Comparison of ENCODE assay signal across 11 mouse cellular contexts in genomic region chr11:35337927-35338819, GRCm38 (mm10).
DNase-seq lines count a peak whose midpoint lies in the region; TF ChIP-seq lines count a peak whose summit lies in the region.
"Had no signal": no experiment of that assay in that cellular context is flagged by ENCODE, and none has a peak within 500 bp of the region (broad histone marks: within the 10 kb centered on the region; RNA-seq: fewer than 3 reads in every experiment).

No protein-coding gene starts in this region.

- no peaks in the 10 kb centered on the region for H3K9me3 ChIP-seq in heart, embryonic 10.5 days
- H3K9me3 ChIP-seq: heart, embryonic 15.5 days had no signal

- no peaks in the 10 kb centered on the region for H3K27me3 ChIP-seq in heart, embryonic 10.5 days (ENCODE audit: insufficient read depth, poor library complexity, severe bottlenecking)
- H3K27me3 ChIP-seq: heart, embryonic 15.5 days had no signal

- no peak for TF ChIP-seq CTCF in embryonic fibroblast, embryonic 13.5 days (IDR thresholded peaks at IDR 0.05; ENCODE audit: borderline replicate concordance, insufficient read depth, low read length)

- intact Hi-C loops in heart, postnatal 10 days (cut with DNase I): no loop called here

- peaks cover 40% of the 10 kb centered on the region for H3K4me1 ChIP-seq in heart, embryonic 10.5 days
- H3K4me1 ChIP-seq in embryonic fibroblast, embryonic 13.5 days (ENCODE audit: control insufficient read depth, insufficient read depth, low read length): no peaks in the 10 kb centered on the region; the same call in 1 of the 2 replicates

- no peak overlapping the region for H3K4me3 ChIP-seq in heart, embryonic 10.5 days
- no peak overlapping the region for H3K4me3 ChIP-seq in embryonic fibroblast, embryonic 13.5 days (ENCODE audit: insufficient read depth, low read length)
- H3K4me3 ChIP-seq: heart, embryonic 15.5 days; left cerebral cortex, adult 2 months had no signal

- H3K36me3 ChIP-seq in heart, embryonic 10.5 days: no peaks in the 10 kb centered on the region
- H3K36me3 ChIP-seq: G1E; heart, embryonic 15.5 days had no signal

- 89% methylated on average over 19 of the region's 19 CpGs for WGBS in heart, embryonic 10.5 days

- no peak for DNase-seq in heart, embryonic 10.5 days (ENCODE audit: low spot score)
- no peak for DNase-seq in heart, postnatal 10 days
- DNase-seq in MN1 (ENCODE audit: low spot score): peak; percentile 35
- peak; percentile 42 for DNase-seq in kidney, postnatal 14 days
- no peak for DNase-seq in ovary, postnatal 36 days (ENCODE audit: low spot score)
- no peak for DNase-seq in urinary bladder, postnatal 36 days (ENCODE audit: low spot score in 2 of 2)
- DNase-seq: lung, postnatal 4 days had no signal

- no peak for TF ChIP-seq POLR2A in embryonic fibroblast, embryonic 13.5 days (IDR thresholded peaks at IDR 0.05; ENCODE audit: low read depth, low read length)

- peak overlapping the region; percentile 23; the same call in 1 of the 2 replicates for H3K27ac ChIP-seq in heart, embryonic 10.5 days
- 0 out of 2 replicates have a peak overlapping the region, but pooled peaks have one; percentile 10 for H3K27ac ChIP-seq in embryonic fibroblast, embryonic 13.5 days (ENCODE audit: insufficient read depth, low read length)
- H3K27ac ChIP-seq: heart, embryonic 15.5 days; left cerebral cortex, adult 2 months had no signal

Comparison
In these comparisons a context has a peak if more than half of its experiments do, and no peak if none do; other contexts are left out.
1. DNase-seq: peak in MN1 (single experiment) and kidney, postnatal 14 days (single experiment); none in heart, embryonic 10.5 days (single experiment), heart, postnatal 10 days (0 of 2), ovary, postnatal 36 days (single experiment) and urinary bladder, postnatal 36 days (0 of 2).